13 mouse cellular contexts compared by ENCODE assay signal in genomic region chr15:62659096-62659495, GRCm38 (mm10).
"Had no signal": no experiment of that assay in that cellular context is flagged by ENCODE, and none has a peak within 500 bp of the region (broad histone marks: within the 10 kb centered on the region; RNA-seq: fewer than 3 reads in every experiment).

No protein-coding gene starts in this region.

- H3K4me1 ChIP-seq: limb, embryonic 13.5 days; midbrain, embryonic 10.5 days; neural tube, embryonic 12.5 days had no signal

- H3K27me3 ChIP-seq: limb, embryonic 13.5 days; neural tube, embryonic 12.5 days had no signal

- H3K4me3 ChIP-seq: limb, embryonic 13.5 days; midbrain, embryonic 10.5 days; neural tube, embryonic 12.5 days had no signal

- DNase-seq: kidney, postnatal 36 days; layer of hippocampus, adult 9-11 months; left cerebral cortex, postnatal 4 days; lung, adult 18-20 months; lung, postnatal 4 days; midbrain, embryonic 14.5 days; thymus, postnatal 4 days had no signal

- H3K9ac ChIP-seq: limb, embryonic 13.5 days; liver, embryonic 14.5 days; neural tube, embryonic 12.5 days had no signal

- H3K4me2 ChIP-seq: limb, embryonic 13.5 days; neural tube, embryonic 12.5 days had no signal

- H3K9me3 ChIP-seq: limb, embryonic 13.5 days; midbrain, embryonic 10.5 days; neural tube, embryonic 12.5 days had no signal

- H3K36me3 ChIP-seq: limb, embryonic 13.5 days; midbrain, embryonic 10.5 days; neural tube, embryonic 12.5 days had no signal

- H3K27ac ChIP-seq: kidney, postnatal 0 days; limb, embryonic 13.5 days; liver, embryonic 14.5 days; midbrain, embryonic 10.5 days; neural tube, embryonic 12.5 days; stomach, postnatal 0 days had no signal
